Mouse (Mus musculus) bone marrow, adult 2 months (tissue): ENCODE measurements around the gene Ankrd33b. TPM values are rescaled to one million over a fixed set of nuclear protein-coding genes. Genes with fewer than 3 reads are reported as not detected.

Source experiments
- H3K27ac ChIP-seq: fragments of 200-500 bp; 2 replicates; pipeline ENCODE4 v1.5.1; 2012; ENCODE audit warnings: low read depth, mild to moderate bottlenecking, control low read depth, inconsistent platforms, low read length; ENCODE audit not compliant: control insufficient read depth, poor library complexity, insufficient read depth
- H3K4me1 ChIP-seq: fragments of 200-500 bp; 2 replicates; pipeline ENCODE4 v1.6.1; 2011; ENCODE audit warnings: low read length; ENCODE audit not compliant: control insufficient read depth, insufficient read depth
- H3K4me3 ChIP-seq: fragments of 200-500 bp; replicated peaks from 2 replicates; pipeline ENCODE3; 2011; ENCODE audit warnings: mild to moderate bottlenecking, low read depth, low read length, control low read depth; ENCODE audit not compliant: control insufficient read depth
- CTCF ChIP-seq: fragments of 200-500 bp; IDR thresholded peaks from 2 replicates; pipeline ENCODE4 v1.5.1; 2011; ENCODE audit warnings: low read length, control low read depth; ENCODE audit not compliant: control insufficient read depth, insufficient read depth
- POLR2A ChIP-seq: fragments of 200-500 bp; IDR thresholded peaks from 2 replicates; pipeline ENCODE4 v1.6.1; 2011; ENCODE audit warnings: low read depth, mild to moderate bottlenecking, control low read depth, low read length, borderline replicate concordance; ENCODE audit not compliant: control insufficient read depth
- WGBS: fragments of 180-500 bp; shearing (Covaris S2); methylation state at CpG from one replicate; pipeline ENCODE4 v1.1.7; 2018; 5-methylcytosine and 5-hydroxymethylcytosine counted together
- polyA plus RNA-seq: library from polyadenylated mRNA; stranded (reverse); fragments of >200 nt; gene quantifications from 2 replicates; pipeline ENCODE4 v1.2.4, GENCODE M21; 2011; ENCODE audit warnings: low replicate concordance; ENCODE audit not compliant: missing spikeins, insufficient read depth, insufficient read length

Ankrd33b gene
- polyA plus RNA-seq, 1 experiment = 3.9 TPM

GRCm38 (mm10) chr15:31342496-31342901, 25.0 kb downstream of the Ankrd33b start:
- TF ChIP-seq CTCF = no peak
- no peak for TF ChIP-seq POLR2A
- no peak overlapping the region for H3K4me3 ChIP-seq

GRCm38 (mm10) chr15:31342001-31342400, 25.5 kb downstream of the Ankrd33b start:
- no peak overlapping the region for H3K4me3 ChIP-seq
- H3K4me1 ChIP-seq = peaks cover 14% of the 10 kb centered on the region
- no peak for TF ChIP-seq POLR2A
- TF ChIP-seq CTCF = peak; percentile 21; the same call in 1 of the 2 replicates
- H3K27ac ChIP-seq = peak overlapping the region; percentile 28
- WGBS = 35% methylated on average over 1 of the region's 1 CpGs

More at GRCm38 (mm10) chr15:31342496-31342901, 25.0 kb downstream of the Ankrd33b start:
- 50% methylated on average over 8 of the region's 8 CpGs for WGBS
- peaks cover 13% of the 10 kb centered on the region for H3K4me1 ChIP-seq
- H3K27ac ChIP-seq = peak overlapping the region; percentile 28

GRCm38 (mm10) chr15:31338656-31339291, 28.8 kb downstream of the Ankrd33b start:
- Histone ChIP-seq H3K4me1 (peaks cover 16% of the 10 kb centered on the region), H3K4me3 (no peak overlapping the region), H3K27ac (peak overlapping the region; percentile 69)
- WGBS = 45% methylated on average over 10 of the region's 10 CpGs
- TF ChIP-seq POLR2A = no peak
- TF ChIP-seq CTCF = no peak

- Histone ChIP-seq H3K4me3 (no peak overlapping the region), H3K27ac (peak overlapping the region; percentile 56), H3K4me1 (peaks cover 16% of the 10 kb centered on the region)
- 70% methylated on average over 6 of the region's 6 CpGs for WGBS
- TF ChIP-seq CTCF = no peak
- TF ChIP-seq POLR2A = no peak
These were observed 29.5 kb downstream of the Ankrd33b start for GRCm38 (mm10) chr15:31337983-31338382.

GRCm38 (mm10) chr15:31337192-31337741, 30.3 kb downstream of the Ankrd33b start:
- Histone ChIP-seq H3K4me1 (peaks cover 18% of the 10 kb centered on the region), H3K27ac (peak overlapping the region; percentile 42), H3K4me3 (no peak overlapping the region)
- 68% methylated on average over 14 of the region's 14 CpGs for WGBS
- no peak for TF ChIP-seq CTCF
- no peak for TF ChIP-seq POLR2A

GRCm38 (mm10) chr15:31336685-31337084, 30.8 kb downstream of the Ankrd33b start:
- H3K4me1 ChIP-seq = peaks cover 16% of the 10 kb centered on the region
- no peak for TF ChIP-seq POLR2A
- no peak for TF ChIP-seq CTCF
- H3K27ac ChIP-seq = peak overlapping the region; percentile 14; the same call in 1 of the 2 replicates

GRCm38 (mm10) chr15:31334829-31335228, 32.7 kb downstream of the Ankrd33b start:
- TF ChIP-seq POLR2A (no peak), CTCF (no peak)
- 88% methylated on average over 5 of the region's 5 CpGs for WGBS
- H3K27ac ChIP-seq = no peak overlapping the region
- peaks cover 16% of the 10 kb centered on the region for H3K4me1 ChIP-seq
- no peak overlapping the region for H3K4me3 ChIP-seq

More at GRCm38 (mm10) chr15:31336685-31337084, 30.8 kb downstream of the Ankrd33b start:
- WGBS = 9% methylated on average over 4 of the region's 4 CpGs
- no peak overlapping the region for H3K4me3 ChIP-seq

GRCm38 (mm10) chr15:31332541-31333163, 34.9 kb downstream of the Ankrd33b start:
- TF ChIP-seq POLR2A = no peak
- no peak for TF ChIP-seq CTCF
- Histone ChIP-seq H3K4me1 (peaks cover 11% of the 10 kb centered on the region), H3K27ac (peak overlapping the region; percentile 70), H3K4me3 (no peak overlapping the region)
- WGBS = 19% methylated on average over 7 of the region's 7 CpGs

GRCm38 (mm10) chr15:31331742-31332141, 35.8 kb downstream of the Ankrd33b start:
- H3K4me1 ChIP-seq = peaks cover 9% of the 10 kb centered on the region
- WGBS = 49% methylated on average over 4 of the region's 4 CpGs
- no peak overlapping the region for H3K27ac ChIP-seq
- no peak for TF ChIP-seq POLR2A
- TF ChIP-seq CTCF = no peak
- H3K4me3 ChIP-seq = no peak overlapping the region
